Mouse (Mus musculus): ENCODE results near the gene Abca2.

GRCm38 (mm10) chr2:25426721-25427191 lies 1.7 kb upstream of the Abca2 start:
- peak; percentile 89 for TF ChIP-seq CTCF (IDR thresholded peaks at IDR 0.05; ENCODE audit: low read depth, low read length)
- no peak for TF ChIP-seq POLR2A (IDR thresholded peaks at IDR 0.05; ENCODE audit: extremely low read depth, insufficient read depth, low read length)
